Mouse (Mus musculus) c-Kit-positive CD71-positive TER-119-negative erythroid progenitor cells, embryonic 14.5 days (primary cell): ENCODE results near the gene Dohh.

Source experiments
- DNase-seq: peaks from one replicate; pipeline ENCODE4 v3.0.0-alpha.2; 2013; ENCODE audit warnings: low read depth

Gene Dohh

DNA sequence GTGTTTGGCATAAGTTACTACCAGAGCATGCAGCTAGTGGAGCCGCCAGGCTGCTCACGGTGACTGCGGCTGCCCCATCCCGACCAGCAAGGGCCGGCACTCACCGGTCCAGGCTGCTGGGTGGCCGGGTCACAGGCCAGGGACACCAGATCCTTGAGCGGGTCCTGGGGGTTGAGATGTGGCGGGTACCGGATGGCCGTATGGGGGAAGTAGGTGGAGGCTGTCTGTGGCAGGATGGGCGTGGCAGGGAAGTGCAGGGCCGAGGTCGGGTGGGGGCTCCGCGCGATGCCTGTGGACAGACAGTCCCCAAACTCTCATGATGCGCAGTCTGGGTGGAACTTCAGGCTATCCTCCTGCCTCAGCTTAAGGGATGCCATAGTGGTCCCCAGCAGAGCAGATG is 20.5 kb downstream of the Dohh start:
- DNase-seq, result no peak

- no peak for DNase-seq
Measured at GRCm38 (mm10) chr10:81405588-81406201, 21.5 kb downstream of the Dohh start.

DNA sequence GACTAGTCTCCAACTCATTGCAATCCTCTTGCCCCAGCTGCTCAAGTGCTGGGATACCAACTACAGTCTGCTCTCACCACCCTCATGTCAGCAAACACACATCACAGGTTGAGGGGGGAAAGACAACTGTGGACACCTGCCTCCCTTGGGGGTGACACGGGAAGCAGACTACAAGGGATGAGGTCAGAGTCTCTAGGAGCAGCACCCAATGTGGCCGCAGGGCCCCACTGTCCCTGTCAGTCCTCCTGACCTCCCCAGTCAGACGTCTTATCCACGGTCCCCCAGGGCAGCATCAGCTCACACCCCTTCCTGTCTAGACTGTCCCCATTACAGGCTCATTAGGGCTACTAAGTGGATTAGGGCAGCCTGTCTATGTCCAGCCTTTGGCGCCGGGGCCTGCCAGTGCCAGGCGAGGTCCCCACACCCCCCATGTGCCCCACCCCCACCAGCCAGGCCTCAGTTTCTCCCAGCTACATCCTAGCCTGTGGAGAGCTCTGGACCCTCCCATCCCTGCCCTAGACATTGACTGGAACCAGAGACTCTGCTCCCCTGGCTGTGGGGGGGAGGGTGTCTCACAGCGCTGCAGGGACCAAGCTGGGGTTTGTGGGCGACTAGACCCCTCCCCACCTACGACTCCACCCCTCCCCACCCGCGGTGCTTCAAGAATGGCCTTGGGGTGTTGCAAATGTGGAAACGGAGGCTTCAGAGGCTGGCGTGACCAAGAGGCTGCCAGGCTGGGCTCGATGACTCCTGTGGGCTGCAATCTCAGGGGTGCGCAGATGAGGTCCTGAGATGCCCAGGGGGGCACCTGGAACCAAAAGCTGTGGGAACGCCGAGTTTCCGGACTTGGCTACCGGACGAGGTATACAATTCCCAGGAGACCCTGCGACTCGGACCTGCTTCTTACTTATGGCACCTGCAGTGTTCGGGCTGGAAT is 22.5 kb downstream of the Dohh start:
- DNase-seq, result no peak

DNA sequence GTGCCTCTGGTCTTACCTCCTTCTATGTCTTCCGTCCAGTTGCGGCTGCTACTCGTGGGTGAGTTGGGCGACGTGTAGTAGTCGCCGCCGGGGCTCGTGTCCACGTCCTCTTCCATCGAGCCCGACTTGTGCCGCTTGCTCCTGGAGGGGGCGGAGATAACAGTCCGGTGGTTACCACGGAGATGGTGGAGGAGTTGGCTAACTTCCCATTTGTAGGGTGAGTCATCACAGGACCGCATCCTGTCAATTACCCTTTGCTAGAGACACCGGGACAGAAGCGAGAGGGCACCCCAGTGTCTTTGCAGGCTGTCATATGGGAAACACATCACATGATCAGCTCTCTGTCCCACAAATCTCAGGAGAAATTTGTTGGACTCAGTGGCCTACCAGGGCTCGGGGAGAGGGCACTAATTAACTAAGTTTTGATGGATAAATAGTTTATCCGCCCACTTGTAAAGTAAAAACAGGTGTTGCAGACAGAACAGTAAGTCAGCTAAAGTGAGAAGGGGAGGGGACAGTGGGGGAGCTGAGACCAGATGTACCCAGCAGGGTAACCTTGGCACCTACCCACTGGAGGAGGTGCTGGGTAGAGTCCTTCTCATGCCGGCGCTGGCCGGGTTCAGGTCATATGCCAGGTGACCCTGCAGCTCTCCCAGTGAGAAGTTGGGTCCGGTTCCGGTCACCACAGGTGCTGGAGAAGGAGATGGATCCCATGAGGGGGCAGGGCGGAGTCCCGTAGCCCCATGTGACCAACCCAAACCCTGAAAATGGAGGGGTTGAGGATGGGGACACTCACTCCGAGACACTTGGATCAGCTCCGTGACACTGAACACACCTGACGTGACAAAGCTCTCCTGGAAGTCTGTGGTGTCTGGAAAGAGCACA is 23.6 kb downstream of the Dohh start:
- peak; percentile 58 for DNase-seq

GRCm38 (mm10) chr10:81408424-81408729 is 24.1 kb downstream of the Dohh start:
- DNase-seq, result no peak

- DNase-seq, result peak; percentile 76
Measured at GRCm38 (mm10) chr10:81408871-81409291, 24.7 kb downstream of the Dohh start.

- no peak for DNase-seq
Measured at GRCm38 (mm10) chr10:81409330-81409729, 25.1 kb downstream of the Dohh start.

- DNase-seq, result no peak
Measured at GRCm38 (mm10) chr10:81410350-81410749, 26.1 kb downstream of the Dohh start.

DNA sequence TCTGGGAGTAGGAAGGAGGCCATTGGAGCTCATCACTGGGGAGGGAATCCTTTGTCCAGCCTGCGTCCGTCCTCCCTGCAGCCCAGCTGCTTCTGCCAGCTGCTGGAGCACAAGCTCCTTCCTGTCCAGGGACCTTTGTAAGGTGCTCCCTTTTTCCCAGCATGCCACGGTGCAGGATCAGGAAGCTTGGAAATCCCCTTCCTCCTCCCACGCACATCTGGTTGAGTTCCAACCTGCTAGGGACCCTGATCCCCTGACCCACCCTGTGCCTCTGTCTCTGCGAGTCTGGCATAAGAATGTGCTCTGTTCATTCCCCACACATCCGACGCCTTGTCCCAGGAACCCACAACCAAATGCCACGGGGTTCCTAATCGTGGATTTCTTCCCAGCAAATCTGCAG is 26.8 kb downstream of the Dohh start:
- DNase-seq, result no peak

DNA sequence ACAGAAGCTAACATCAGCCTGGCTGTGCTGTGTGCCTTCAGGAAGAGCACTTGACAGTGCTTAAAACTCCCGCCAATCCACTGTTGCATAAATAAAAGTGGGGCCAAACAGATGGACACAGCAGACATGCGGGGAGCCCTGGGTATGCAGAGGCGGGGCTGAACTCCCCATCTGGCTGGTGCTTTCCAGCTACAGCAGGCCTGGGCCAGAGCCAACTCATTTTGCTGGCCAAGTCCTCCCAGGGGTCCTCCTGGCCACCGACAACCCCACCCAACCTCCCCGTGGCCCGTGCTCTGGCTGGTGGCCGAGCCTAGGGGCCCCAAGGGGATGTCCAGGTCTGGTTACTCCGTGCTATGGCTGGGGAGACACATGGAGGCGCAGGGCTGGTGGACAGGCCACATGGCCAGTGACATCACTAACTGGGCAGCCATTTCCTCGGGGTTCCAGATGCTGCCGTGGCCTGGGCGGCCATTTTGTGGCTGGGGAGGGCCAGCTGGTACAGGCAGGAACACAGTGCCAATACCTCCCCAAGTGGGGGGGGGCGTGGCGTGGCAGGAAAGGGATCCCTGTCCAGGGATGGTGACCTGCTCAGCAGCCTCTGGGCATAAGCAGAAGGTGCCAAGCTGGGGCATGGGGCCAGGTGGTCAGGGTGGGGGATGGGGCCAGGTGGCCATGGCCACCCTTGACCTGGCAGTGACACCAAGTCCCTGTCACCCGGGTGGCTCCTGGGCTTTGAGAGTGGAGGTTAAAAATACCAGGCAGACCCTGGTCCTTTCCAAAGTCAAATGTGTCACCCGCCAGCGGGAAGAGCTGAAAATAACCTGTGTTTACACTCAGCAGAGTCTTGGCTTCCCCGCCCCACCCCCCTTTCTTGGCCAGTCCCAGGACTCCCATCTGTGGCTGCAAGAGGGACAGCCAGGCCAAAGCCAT is 27.5 kb downstream of the Dohh start:
- no peak for DNase-seq

DNA sequence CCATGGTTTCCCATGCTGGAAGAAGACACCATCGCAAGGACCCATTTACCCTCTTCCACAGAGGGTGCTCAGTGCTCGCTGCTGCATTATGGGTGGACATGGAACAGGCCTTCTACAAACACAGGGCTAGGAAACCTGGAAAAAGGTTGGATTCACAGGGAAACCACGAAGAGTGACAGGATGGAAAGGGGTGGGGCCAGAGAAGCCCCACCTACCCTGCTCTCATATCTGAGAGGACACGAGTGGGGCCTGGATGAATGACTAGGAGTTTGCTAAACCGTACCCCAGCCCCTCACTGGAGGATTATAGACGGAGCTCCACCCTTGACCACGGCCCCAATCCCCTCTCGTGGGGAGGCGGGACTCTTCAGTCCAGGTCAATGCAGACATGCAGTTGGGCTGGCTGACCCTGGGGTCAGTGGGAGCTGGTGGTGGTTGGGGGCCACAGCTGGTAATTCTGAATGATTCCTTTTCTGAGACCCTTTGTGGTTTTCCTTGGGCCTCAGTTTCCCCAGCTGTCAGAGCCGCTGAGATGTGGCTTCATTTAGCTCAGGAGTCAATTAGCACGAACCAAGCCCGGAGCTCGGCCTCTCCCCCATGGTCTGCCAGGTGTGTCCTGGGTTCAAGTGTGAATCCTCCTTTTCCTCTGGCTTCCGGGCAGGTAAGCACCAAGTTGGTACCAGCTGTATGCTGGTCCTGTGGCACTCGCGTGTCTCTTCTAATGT is 28.5 kb downstream of the Dohh start:
- no peak for DNase-seq

DNA sequence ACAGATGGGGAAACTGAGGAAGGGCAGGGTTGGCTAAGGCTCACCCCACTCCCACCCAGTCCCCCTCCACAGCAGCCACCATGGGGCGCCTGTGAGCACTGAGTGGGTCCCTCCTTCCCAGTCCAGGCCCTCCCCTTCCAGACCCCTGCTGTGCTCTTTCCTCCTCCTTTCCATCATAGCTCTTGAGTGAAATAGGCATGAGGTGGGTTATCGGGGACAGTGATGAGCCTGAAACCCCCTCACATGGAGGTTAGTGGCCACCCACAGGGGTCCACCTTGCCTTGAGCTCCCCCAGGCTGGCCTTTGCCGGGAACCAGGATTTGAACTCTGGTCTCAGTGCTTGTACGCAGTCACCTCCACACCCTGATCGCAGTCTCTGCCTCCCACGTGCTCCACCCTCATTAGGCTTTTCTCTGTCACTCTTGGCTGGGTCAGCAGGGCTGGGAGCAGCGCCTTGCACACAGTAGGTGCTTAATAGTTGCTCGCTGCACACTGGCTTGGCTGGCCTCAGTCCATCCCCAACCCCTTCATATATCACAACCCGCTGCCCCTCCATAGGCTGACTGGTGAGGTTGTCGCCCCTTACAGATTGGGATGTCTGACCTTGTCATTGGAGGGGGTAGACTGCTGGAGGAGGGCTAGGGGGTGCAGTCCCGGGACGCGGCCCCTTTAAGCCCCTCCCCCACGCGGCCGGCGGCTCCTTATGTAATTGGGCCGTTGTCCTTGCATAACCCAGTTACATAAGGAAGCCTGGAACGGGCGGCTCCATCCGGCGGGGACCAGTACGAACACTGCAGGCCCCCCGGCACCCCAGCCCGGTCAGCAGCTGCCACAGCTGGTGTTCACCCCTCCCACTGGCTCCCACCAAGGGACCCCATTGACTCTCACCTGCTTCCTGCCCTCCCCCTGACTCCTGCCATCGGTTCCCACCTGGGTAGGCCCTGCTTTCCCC is 29.4 kb downstream of the Dohh start:
- DNase-seq, result no peak

- no peak for DNase-seq
Measured at GRCm38 (mm10) chr10:81414682-81415081, 30.5 kb downstream of the Dohh start.

- DNase-seq, result no peak
Measured at GRCm38 (mm10) chr10:81415146-81415545, 30.9 kb downstream of the Dohh start.

DNA sequence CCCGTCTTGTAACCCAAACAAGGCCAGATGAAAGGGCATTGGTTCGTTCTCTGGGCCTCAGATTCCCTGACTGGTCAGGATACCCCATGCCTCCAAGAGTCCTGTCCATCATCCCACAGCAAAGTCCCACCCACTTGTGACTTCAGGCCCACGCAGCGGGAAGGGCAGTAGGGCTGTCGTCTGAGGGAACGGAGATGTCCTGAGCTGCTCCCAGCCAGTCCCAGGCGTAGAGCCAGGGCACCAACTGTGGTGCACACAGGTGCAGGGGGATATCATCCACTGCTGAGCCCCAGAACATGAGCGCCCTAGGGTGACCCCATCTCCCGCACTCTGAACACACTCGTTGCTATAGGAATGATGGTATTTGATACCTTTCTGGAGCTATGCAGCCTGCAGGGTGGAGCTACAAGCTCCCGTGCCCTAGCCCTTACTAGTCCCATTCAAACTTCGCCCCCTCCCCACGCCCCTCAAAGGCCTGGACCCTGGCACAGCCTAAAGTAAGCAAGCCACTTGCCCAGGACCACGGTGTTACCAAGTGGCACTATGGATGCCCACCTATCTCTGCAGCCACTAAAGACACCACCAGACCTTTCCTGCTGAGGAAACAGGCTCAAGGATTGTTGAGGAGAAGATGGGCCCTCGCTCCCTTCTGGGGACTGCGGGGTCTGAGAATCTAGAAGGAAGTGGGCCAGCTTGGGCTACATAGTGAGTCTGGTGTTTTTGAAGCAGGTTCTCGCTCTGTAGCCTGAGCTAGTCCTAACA is 31.5 kb downstream of the Dohh start:
- no peak for DNase-seq

GRCm38 (mm10) chr10:81416581-81417226 is 32.5 kb downstream of the Dohh start:
- DNase-seq, result no peak

DNA sequence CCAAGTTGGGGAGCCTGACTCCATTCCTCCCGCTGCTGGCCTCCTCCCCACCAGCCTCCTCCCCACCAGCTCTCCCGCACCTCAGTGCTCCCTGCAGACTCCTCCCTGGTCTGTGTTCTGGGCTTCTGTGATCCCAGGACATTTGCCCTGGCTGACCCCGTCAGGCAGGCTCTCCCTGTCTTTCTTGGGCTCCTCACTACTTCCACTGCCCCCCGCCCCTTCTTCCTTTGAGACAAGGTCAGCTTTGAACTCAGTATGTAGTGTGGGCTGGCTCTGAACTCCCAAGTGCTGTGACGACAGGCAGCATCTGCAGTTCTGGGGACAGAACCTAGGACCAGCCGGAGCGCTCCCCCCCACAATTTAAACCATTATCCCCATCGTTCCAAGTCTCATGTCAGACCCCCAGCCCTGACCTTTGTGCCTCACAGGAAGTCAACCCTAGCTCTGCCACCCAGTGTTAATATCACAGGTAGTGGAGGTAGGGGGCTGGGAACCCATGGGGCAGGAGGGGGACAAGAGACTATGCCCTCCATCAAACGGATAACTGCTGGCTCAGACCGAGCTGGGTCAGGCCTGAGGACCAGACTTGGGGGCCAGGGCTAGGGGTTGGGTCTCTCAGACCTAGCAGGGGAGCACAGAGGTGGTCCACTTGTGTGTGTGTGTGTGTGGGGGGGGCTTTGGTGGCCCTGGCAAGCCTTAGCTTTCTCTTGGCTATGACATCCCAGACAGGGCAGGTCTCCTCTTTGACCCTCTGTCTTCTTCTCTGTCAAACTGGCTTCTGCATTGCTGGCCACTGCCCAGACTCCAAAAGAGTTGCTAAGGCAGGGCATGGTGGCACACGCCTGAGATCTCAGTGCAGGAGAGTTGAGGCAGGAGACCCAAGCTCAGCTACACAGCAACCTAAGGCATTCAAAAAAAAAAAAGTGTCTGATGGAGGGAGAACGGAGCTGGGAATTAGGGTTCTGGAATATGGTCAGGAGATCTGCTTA is 33.3 kb downstream of the Dohh start:
- DNase-seq, result no peak
